8 mouse cellular contexts compared by ENCODE assay signal in genomic region chr9:60794210-60794840, GRCm38 (mm10). TPM values are rescaled to one million over a fixed set of nuclear protein-coding genes. Genes with fewer than 3 reads are reported as not detected.
A peak's percentile ranks its signal among the peaks of the same experiment; 100 is the strongest.
DNase-seq lines count a peak whose midpoint lies in the region; ATAC-seq and TF ChIP-seq lines count a peak whose summit lies in the region.

Uaca (plus strand) TSS chr9:60794542.

- peak within 1 kb of the TSS; percentile 86 for H3K4me3 ChIP-seq in lung, adult 2 months (replicated peaks; ENCODE audit: extremely low read depth, low read depth, low read length)

- TF ChIP-seq POLR2A in lung, adult 2 months (IDR thresholded peaks at IDR 0.05; ENCODE audit: borderline replicate concordance, extremely low read depth, low read depth, low read length), result 0 out of 2 replicates have a peak, but pooled peaks have one; percentile 2

- ATAC-seq in frontal cortex, adult (ENCODE audit: low TSS enrichment), result peak; percentile 90

- H3K4me1 ChIP-seq in lung, adult 2 months (ENCODE audit: control insufficient read depth, insufficient read depth, low read length), result no peaks in the 10 kb centered on the region; the same call in 1 of the 2 replicates

- peak; percentile 98 for DNase-seq in Muller cell, postnatal 12 days (ENCODE audit: inconsistent ontology term)
- DNase-seq in cerebellum, adult 8-10 months, result peak; percentile 48
- DNase-seq in heart, postnatal 4 days, result peak; percentile 97
- peak; percentile 54 to 71 for DNase-seq in layer of hippocampus, adult 8-10 months (ENCODE audit: low spot score in 2 of 2)
- peak; percentile 92 for DNase-seq in lung, adult 2 months
- peak; percentile 91 for DNase-seq in ovary, postnatal 14 days (ENCODE audit: low spot score)
- peak; percentile 74 for DNase-seq in thymus, postnatal 14 days

- under 1% methylated on average over 45 of the region's 45 CpGs for WGBS in lung, adult 2 months

- TF ChIP-seq CTCF in lung, adult 2 months (IDR thresholded peaks at IDR 0.05; ENCODE audit: insufficient read depth, low read length), result peak; percentile 63; the same call in 1 of the 2 replicates

RNA-seq across cellular contexts. Expression of gene Uaca, which starts in this region (rescaled TPM):
- total RNA-seq in heart, postnatal 4 days (2021), result 10 to 100 TPM; 47.4 to 49.2 TPM
- total RNA-seq in layer of hippocampus, adult 8-10 months (2022), result 1 to 10 TPM; 6.3 to 9.2 (median 7.9) TPM
- 7.0 and 13.8 TPM in 2 replicates for polyA plus RNA-seq in lung, adult 2 months (2012; rRNA removed)

Comparison
In these comparisons a context has a peak if more than half of its experiments do, and no peak if none do; other contexts are left out.
1. Peak in every context shown above with its lines: DNase-seq, ATAC-seq and H3K4me3 ChIP-seq.
2. RNA of gene Uaca (total RNA-seq): 47.4 to 49.2 TPM in heart, postnatal 4 days; 6.3 to 9.2 TPM in layer of hippocampus, adult 8-10 months; every median in the first group is over 4 times any median in the second.
3. DNase-seq: peak in every context shown above with its lines; median percentile 98 in Muller cell, postnatal 12 days; 97 in heart, postnatal 4 days; 92 in lung, adult 2 months; 91 in ovary, postnatal 14 days; 74 in thymus, postnatal 14 days; 62 in layer of hippocampus, adult 8-10 months; 48 in cerebellum, adult 8-10 months.